Mouse (Mus musculus) MEL (cell line): ENCODE measurements at regions not wholly inside any gene's neighbourhood (a gene's known extent, or its start where the extent isn't known, plus 50 kb on each side); places are given as distances from the start of the nearest gene placed in this dataset.

Source experiments
- DNase-seq: peaks from one replicate; pipeline ENCODE4 v3.0.0; 2011; ENCODE audit warnings: low read depth, low spot score
- H3K27ac ChIP-seq: 2 replicates; pipeline ENCODE4 v1.5.1; 2012; ENCODE audit warnings: low read depth, mild to moderate bottlenecking, control low read depth, low read length, moderate library complexity; ENCODE audit not compliant: control insufficient read depth
- H3K27me3 ChIP-seq, 2 experiments: fragments of 150-350 bp in 1 of 2; sonication (generic) in 1 of 2; 2 replicates each; pipeline ENCODE4 v1.6.1; 2012; ENCODE audit warnings: low read length in 2 of 2, mild to moderate bottlenecking in 2 of 2, improper control_type of control experiment in 1 of 2, moderate library complexity in 1 of 2; ENCODE audit not compliant: insufficient read depth in 2 of 2, control insufficient read depth in 1 of 2
- H3K36me3 ChIP-seq, 2 experiments: 2 replicates each; pipeline ENCODE4 v1.6.1; 2012 to 2014; ENCODE audit warnings: low read length in 2 of 2, improper control_type of control experiment in 1 of 2, inconsistent platforms in 1 of 2, mild to moderate bottlenecking in 1 of 2; ENCODE audit not compliant: insufficient read depth in 2 of 2, control insufficient read depth in 1 of 2
- H3K4me1 ChIP-seq, 2 experiments: fragments of 150-350 bp in 1 of 2; sonication (generic) in 1 of 2; 2 replicates each; pipeline ENCODE4 v1.6.1; 2012; ENCODE audit warnings: low read length in 2 of 2, improper control_type of control experiment in 1 of 2, mild to moderate bottlenecking in 1 of 2; ENCODE audit not compliant: insufficient read depth in 2 of 2, control insufficient read depth in 1 of 2
- H3K4me3 ChIP-seq, 2 experiments: fragments of 150-350 bp in 1 of 2; sonication (generic) in 1 of 2; 2 replicates each; pipeline ENCODE4 v1.5.1; 2012; ENCODE audit warnings: low read depth in 2 of 2, low read length in 2 of 2, mild to moderate bottlenecking in 2 of 2, moderate library complexity in 2 of 2, control low read depth in 1 of 2, improper control_type of control experiment in 1 of 2; ENCODE audit not compliant: control insufficient read depth in 1 of 2, insufficient read depth in 1 of 2
- H3K79me2 ChIP-seq: 2 replicates; pipeline ENCODE4 v1.6.1; 2012; ENCODE audit warnings: mild to moderate bottlenecking, low read length, moderate library complexity; ENCODE audit not compliant: control insufficient read depth, poor library complexity, insufficient read depth
- H3K9ac ChIP-seq: 2 replicates; pipeline ENCODE4 v1.6.1; 2012; ENCODE audit warnings: low read depth, mild to moderate bottlenecking, control low read depth, low read length, moderate library complexity; ENCODE audit not compliant: control insufficient read depth, poor library complexity, severe bottlenecking
- H3K9me3 ChIP-seq: fragments of 150-350 bp; sonication (generic); replicated peaks from 2 replicates; pipeline ENCODE4 v1.6.1; 2012; ENCODE audit warnings: mild to moderate bottlenecking, low read length, improper control_type of control experiment, moderate library complexity; ENCODE audit not compliant: insufficient read depth
- CHD1 ChIP-seq: IDR thresholded peaks from 2 replicates; pipeline ENCODE4 v1.6.1; 2012; ENCODE audit warnings: low read depth, mild to moderate bottlenecking, inconsistent platforms, low read length, improper control_type of control experiment
- CHD2 ChIP-seq: IDR thresholded peaks from 2 replicates; pipeline ENCODE4 v1.6.1; 2011; ENCODE audit warnings: low read length, improper control_type of control experiment
- CTCF ChIP-seq, 3 experiments: IDR thresholded peaks in 2 of 3; conservative IDR thresholded peaks in 1 of 3; 2 replicates each; pipeline ENCODE4 v1.5.1; 2011 to 2012; ENCODE audit warnings: low read length in 3 of 3, low read depth in 2 of 3, mild to moderate bottlenecking in 2 of 3, improper control_type of control experiment in 1 of 3, inconsistent platforms in 1 of 3, mixed read lengths in 1 of 3, moderate library complexity in 1 of 3; ENCODE audit not compliant: control insufficient read depth in 1 of 3, insufficient read depth in 1 of 3, poor library complexity in 1 of 3, severe bottlenecking in 1 of 3
- E2F4 ChIP-seq: IDR thresholded peaks from 2 replicates; pipeline ENCODE4 v1.6.1; 2011; ENCODE audit warnings: low read depth, low read length, improper control_type of control experiment, borderline replicate concordance
- ELF1 ChIP-seq: IDR thresholded peaks from 2 replicates; pipeline ENCODE4 v1.6.1; 2014; ENCODE audit warnings: low read depth, mild to moderate bottlenecking, inconsistent platforms, low read length, improper control_type of control experiment, moderate library complexity
- EP300 ChIP-seq, 2 experiments: IDR thresholded peaks; 2 replicates each; pipeline ENCODE4 v1.6.1; 2011; ENCODE audit warnings: improper control_type of control experiment in 2 of 2, low read length in 2 of 2, low read depth in 1 of 2, mild to moderate bottlenecking in 1 of 2
- ETS1 ChIP-seq: IDR thresholded peaks from 2 replicates; pipeline ENCODE4 v1.6.1; 2012; ENCODE audit warnings: low read depth, mild to moderate bottlenecking, inconsistent platforms, low read length, improper control_type of control experiment, moderate library complexity
- GABPA ChIP-seq: IDR thresholded peaks from 2 replicates; pipeline ENCODE4 v1.6.1; 2012; ENCODE audit warnings: low read depth, mild to moderate bottlenecking, inconsistent platforms, low read length, improper control_type of control experiment, moderate library complexity
- GATA1 ChIP-seq: IDR thresholded peaks from 2 replicates; pipeline ENCODE4 v1.6.1; 2011; ENCODE audit warnings: low read depth, low read length, improper control_type of control experiment
- KAT2A ChIP-seq: conservative IDR thresholded peaks from 2 replicates; pipeline ENCODE4 v1.6.1; 2012; ENCODE audit warnings: low read depth, low read length, improper control_type of control experiment, inconsistent platforms
- MAX ChIP-seq: IDR thresholded peaks from 2 replicates; pipeline ENCODE4 v1.6.1; 2011; ENCODE audit warnings: low read length, improper control_type of control experiment
- MAZ ChIP-seq: IDR thresholded peaks from 2 replicates; pipeline ENCODE4 v1.6.1; 2012; ENCODE audit warnings: low read depth, mild to moderate bottlenecking, inconsistent platforms, low read length, improper control_type of control experiment
- MYB ChIP-seq: IDR thresholded peaks from 2 replicates; pipeline ENCODE4 v1.6.1; 2011; ENCODE audit warnings: mild to moderate bottlenecking, low read depth, low read length, improper control_type of control experiment
- NELFE ChIP-seq: IDR thresholded peaks from 2 replicates; pipeline ENCODE4 v1.6.1; 2011; ENCODE audit warnings: low read depth, low read length, improper control_type of control experiment
- NRF1 ChIP-seq: IDR thresholded peaks from 2 replicates; pipeline ENCODE4 v1.6.1; 2014; ENCODE audit warnings: low read depth, mild to moderate bottlenecking, inconsistent platforms, low read length, improper control_type of control experiment, moderate library complexity; ENCODE audit not compliant: poor library complexity, insufficient read depth, severe bottlenecking
- POLR2A ChIP-seq, 2 experiments: IDR thresholded peaks; 2 replicates each; pipeline ENCODE4 v1.6.1; 2011 to 2012; ENCODE audit warnings: low read length in 2 of 2, mild to moderate bottlenecking in 2 of 2, control low read depth in 1 of 2, improper control_type of control experiment in 1 of 2, low read depth in 1 of 2, moderate library complexity in 1 of 2; ENCODE audit not compliant: control insufficient read depth in 1 of 2, insufficient read depth in 1 of 2, poor library complexity in 1 of 2
- POLR2AphosphoS2 ChIP-seq: IDR thresholded peaks from 2 replicates; pipeline ENCODE4 v1.6.1; 2011; ENCODE audit warnings: low read length, improper control_type of control experiment
- POLR2AphosphoS5 ChIP-seq: IDR thresholded peaks from 2 replicates; pipeline ENCODE4 v1.6.1; 2012; ENCODE audit warnings: low read depth, borderline replicate concordance, mild to moderate bottlenecking, inconsistent platforms, low read length, moderate library complexity, mixed read lengths
- RAD21 ChIP-seq: IDR thresholded peaks from 2 replicates; pipeline ENCODE4 v1.6.1; 2011; ENCODE audit warnings: mild to moderate bottlenecking, low read depth, low read length, improper control_type of control experiment
- SMC3 ChIP-seq: IDR thresholded peaks from 2 replicates; pipeline ENCODE4 v1.6.1; 2011; ENCODE audit warnings: low read depth, low read length, improper control_type of control experiment
- TAL1 ChIP-seq: IDR thresholded peaks from 2 replicates; pipeline ENCODE4 v1.6.1; 2012; ENCODE audit warnings: mild to moderate bottlenecking, inconsistent platforms, low read length, moderate library complexity, mixed read lengths
- TBP ChIP-seq: IDR thresholded peaks from 2 replicates; pipeline ENCODE4 v1.8.0; 2011; ENCODE audit warnings: low read depth, low read length, improper control_type of control experiment
- ZC3H11A ChIP-seq: IDR thresholded peaks from 2 replicates; pipeline ENCODE4 v1.6.1; 2012; ENCODE audit warnings: low read depth, mild to moderate bottlenecking, inconsistent platforms, low read length, improper control_type of control experiment
- ZKSCAN1 ChIP-seq: IDR thresholded peaks from 2 replicates; pipeline ENCODE4 v1.6.1; 2012; ENCODE audit warnings: low read depth, mild to moderate bottlenecking, inconsistent platforms, low read length, improper control_type of control experiment, moderate library complexity
- ZMIZ1 ChIP-seq: IDR thresholded peaks from 2 replicates; pipeline ENCODE4 v1.6.1; 2012; ENCODE audit warnings: low read depth, mild to moderate bottlenecking, inconsistent platforms, low read length, improper control_type of control experiment, moderate library complexity

DNA sequence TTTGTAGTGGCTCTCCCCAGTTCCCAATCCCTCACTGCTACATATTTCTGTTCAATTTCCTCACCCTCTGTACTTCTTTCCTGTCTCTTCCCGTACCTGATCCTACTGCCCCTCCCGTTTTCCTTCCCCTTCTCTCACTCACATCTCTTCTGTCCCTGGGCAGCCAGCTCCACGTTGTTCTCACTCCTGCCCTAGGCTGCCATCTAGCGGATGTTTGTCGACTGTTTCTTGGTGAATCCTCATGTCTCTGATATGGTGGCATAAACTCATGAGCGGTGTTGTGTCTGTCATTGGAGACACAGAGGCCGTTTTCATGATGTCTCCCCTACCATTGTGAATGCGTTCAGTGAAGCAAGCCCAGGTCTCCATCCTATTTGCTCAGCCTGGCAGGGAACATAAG lies 97.9 kb downstream of the Ddx11 start (continued):
- no peak; the same call in 1 of the 2 replicates for TF ChIP-seq MAX
- TF ChIP-seq ELF1, result no peak
- TF ChIP-seq ETS1, result no peak
- TF ChIP-seq POLR2AphosphoS2, result no peak
- TF ChIP-seq SMC3, result peak; percentile 81
- TF ChIP-seq E2F4, result no peak
- TF ChIP-seq NELFE, result no peak
- no peak for TF ChIP-seq TAL1
- TF ChIP-seq ZC3H11A, result peak; percentile 70

DNA sequence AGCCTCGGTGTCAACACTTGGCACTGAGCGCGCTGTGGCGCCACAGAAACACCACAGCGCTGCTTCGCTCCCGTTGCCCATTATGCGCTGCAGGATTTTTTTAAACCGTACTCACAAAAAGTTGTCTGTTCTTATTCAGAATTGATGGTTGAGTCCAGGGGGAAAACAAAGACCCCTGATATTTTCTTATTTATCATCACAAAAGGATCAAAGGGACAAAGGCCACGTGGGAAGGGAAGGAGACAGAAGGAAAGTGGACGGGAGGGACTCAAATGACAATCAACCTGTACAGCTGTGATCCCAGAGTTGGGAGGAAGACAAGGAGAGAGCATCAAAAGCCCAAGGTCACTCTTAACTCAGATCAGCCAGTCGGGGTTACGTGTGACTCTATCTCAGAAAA lies 100.4 kb downstream of the Ddx11 start:
- TF ChIP-seq MYB (no peak), CTCF (IDR thresholded peaks at IDR 0.05 in 2 of 3, conservative IDR thresholded peaks at IDR 0.05 in 1 of 3; ENCODE audit: control insufficient read depth in 1 of 3, insufficient read depth in 1 of 3, low read depth in 2 of 3, low read length in 3 of 3, poor library complexity in 1 of 3, severe bottlenecking in 1 of 3) (no peak), POLR2AphosphoS5 (no peak), NRF1 (no peak), ZMIZ1 (no peak), RAD21 (no peak), ZKSCAN1 (no peak), POLR2A (IDR thresholded peaks at IDR 0.05; ENCODE audit: control insufficient read depth in 1 of 2, insufficient read depth in 1 of 2, low read depth in 1 of 2, low read length in 2 of 2, poor library complexity in 1 of 2) (no peak), ETS1 (no peak), CHD2 (no peak), GABPA (no peak), KAT2A (no peak), EP300 (IDR thresholded peaks at IDR 0.05; ENCODE audit: low read depth in 1 of 2, low read length in 2 of 2) (no peak), NELFE (no peak), CHD1 (no peak), MAZ (no peak), SMC3 (no peak), GATA1 (no peak), TBP (no peak)
- Histone ChIP-seq H3K4me3 (no peak overlapping the region), H3K9me3 (no peaks in the 10 kb centered on the region), H3K36me3 (no peaks in the 10 kb centered on the region), H3K27ac (no peak overlapping the region), H3K9ac (no peak overlapping the region), H3K79me2 (no peaks in the 10 kb centered on the region), H3K4me1 (no peaks in the 10 kb centered on the region), H3K27me3 (no peaks in the 10 kb centered on the region)
- DNase-seq, result no peak
